Mouse (Mus musculus) heart, postnatal 10 days (tissue): ENCODE measurements at regions not wholly inside any gene's neighbourhood (a gene's known extent, or its start where the extent isn't known, plus 50 kb on each side); places are given as distances from the start of the nearest gene placed in this dataset.
A peak's percentile ranks its signal among the peaks of the same experiment; 100 is the strongest.

ENCODE experiments used
- DNase-seq, 2 experiments: peaks; one replicate each; pipeline ENCODE4 v3.0.0; 2021
- intact Hi-C: fragments of 180-260 bp; cut with DNase I; formaldehyde crosslinking; loops from one replicate; pipeline ENCODE4 v1.15.1; 2025

DNA sequence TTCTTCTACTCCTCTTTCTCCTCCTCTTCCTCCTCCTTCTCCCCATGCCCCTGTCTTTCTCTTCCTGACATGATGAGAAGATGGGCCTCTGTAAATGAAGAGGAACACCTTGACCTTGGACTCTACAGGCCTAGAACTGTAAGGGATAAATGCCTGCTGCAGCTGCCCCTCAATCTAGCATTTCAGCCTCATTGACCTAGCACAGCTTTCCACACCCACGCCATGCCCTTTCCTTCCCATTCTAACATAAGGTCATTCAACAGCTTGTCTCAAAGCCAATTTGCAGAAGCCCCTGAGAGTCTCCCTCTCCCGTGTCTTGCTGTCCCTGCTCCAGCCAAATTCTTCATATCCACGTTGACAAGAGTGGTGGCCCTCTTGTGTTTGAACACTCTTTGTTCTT is 63.8 kb upstream of the Dscam start:
- no peak for DNase-seq
- intact Hi-C loops: no loop called here

DNA sequence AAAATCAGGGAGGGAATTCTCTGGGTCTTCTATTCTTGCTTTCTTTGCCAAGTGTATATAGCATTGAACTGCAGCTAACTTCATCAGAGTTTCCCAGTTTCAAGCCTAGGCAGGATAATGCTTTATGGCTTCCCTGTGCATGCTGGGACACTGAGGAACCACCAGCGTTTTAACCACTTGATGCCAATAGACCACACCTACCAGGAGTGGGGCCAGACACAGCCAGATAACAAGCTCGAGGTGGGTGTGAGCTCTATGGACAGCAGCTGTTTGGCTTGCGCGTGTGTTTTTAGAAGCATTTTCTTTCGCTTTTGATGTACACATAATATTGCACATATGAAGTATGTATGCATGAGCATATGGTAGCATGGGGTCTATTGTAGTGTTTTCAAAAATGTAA is 69.1 kb upstream of the Dscam start:
- intact Hi-C loops: no loop called here
- DNase-seq: no peak

DNA sequence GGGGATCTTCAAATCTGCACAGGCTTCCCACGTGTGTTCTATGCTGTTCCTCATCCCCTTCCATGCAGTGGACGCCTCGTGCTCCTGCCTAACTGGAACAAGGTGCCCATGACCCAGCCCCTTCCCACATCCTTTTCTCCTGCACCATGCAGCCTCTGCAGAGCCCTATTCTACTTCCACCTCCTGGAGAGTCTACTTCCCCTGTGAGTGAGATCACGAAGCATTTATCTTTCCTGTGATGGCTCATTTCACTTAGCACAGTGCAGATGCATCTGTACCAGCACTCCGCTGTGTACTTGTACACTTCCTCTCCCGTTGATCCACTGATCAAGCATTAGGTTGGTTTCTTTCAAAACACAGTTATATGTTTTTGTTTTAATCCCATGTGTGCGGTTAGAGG is 69.5 kb upstream of the Dscam start:
- intact Hi-C loops: no loop called here
- DNase-seq: no peak

DNA sequence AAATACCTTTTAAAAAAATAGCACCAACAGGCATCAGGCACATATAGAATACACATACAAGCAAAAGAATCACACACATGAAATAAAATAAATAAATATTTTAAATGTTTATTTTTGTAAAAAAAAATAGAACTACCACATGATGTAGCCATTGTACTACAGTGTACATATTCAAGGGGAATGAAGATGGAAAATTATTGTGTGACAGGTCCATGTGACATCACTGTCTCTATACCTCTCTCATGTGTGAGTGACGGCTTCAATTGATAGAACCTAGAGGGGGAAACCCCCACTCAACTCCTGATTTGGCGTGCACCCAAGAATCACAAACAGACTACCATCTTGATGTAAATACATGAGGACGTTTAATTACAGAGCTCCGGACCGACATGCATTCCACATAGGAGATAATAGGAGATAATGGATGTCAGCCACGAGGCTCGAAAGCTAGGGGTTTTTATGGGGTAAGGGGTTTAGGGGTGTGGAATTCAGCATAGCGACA is 70.4 kb upstream of the Dscam start:
- intact Hi-C loops: no loop called here
- no peak for DNase-seq

DNA sequence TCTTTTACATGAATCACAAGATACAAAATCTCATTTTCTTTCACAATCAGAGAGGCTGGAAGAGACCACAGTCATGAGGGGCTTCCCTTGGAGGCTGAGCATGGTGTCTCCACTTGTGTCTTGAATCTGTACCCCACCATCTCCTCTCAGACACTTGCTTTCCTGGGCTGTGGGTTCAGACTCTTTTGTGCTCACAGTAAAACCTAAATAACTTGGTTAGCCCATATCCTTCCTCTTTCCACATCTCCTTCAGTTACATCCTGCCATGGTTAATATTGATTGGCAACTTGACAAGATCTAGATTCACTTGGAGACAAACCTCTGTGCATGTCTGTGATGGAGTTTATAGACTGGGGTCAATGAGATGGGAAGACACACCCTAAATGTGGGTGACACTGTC is 71.1 kb upstream of the Dscam start:
- intact Hi-C loops: no loop called here
- no peak for DNase-seq

DNA sequence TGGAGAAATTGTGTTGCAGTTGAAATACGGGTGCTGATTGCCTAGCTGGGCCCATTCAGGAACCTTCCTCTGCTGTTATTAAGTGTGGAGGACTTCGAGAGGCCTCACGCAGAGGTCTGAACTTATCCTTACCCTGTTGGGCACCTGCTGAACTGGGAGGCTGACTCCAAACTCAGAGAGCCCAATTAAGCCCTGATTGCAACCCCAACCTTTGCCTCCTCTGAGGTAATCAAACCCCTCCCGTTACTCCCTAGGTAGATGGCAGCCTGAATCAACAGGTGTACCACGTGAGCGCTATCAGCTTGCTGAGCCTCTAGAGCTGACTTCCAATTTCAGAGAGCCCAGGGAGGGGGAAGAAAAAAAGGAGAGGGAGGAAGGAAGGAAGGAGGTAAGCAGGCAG is 79.9 kb upstream of the Dscam start:
- no peak for DNase-seq
- intact Hi-C loops: no loop called here

DNA sequence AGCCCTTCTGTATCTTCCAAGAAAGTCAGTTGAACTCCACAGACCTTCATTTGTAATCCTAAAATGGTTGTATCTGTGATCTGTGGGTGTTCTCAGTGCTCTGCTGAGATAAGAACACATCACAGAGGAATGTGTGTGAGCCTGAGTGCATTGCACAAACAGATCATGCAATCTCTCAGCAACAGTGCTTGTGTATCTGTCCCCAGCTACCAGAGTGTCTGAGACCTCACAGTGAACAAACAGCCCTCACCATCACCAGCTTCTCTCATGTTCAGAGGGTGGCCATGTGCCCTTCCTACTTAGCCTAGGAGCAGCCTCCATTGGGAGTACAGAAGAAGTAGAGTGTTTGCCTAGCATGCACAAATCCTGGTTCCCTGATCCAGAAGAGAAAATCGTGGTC is 82.0 kb upstream of the Dscam start:
- DNase-seq: no peak
- intact Hi-C loops: no loop called here

DNA sequence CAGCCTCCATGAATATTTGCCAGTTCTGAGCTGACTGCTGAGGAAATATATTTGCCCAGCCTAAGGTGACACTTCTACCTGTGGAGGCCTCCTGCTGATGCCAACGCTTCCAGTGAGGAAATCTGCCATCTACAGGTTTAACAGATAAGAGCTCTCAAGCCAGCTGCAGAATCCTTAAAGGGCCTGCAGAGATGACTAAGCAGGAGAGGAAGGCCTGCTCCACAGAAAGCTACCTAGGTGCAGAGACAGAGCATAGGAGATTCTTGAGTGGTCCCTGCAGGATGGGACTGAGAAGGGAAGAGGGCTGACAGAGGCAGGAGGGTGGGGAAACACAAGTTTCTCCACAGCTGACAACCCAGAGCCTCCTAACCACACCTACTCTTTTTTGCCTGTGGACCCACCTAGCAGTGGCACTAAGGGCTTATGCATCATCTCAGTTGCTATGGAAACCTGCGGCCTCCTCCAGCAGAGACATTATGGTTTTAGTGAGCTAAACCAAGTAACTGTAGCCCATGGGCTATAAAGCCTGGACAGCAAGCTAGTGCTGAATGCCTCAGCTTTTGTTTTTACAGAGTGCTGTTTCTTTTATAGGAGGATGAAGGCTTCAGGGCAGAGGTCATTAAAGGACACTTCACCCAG is 82.6 kb upstream of the Dscam start:
- intact Hi-C loops: no loop called here
- DNase-seq: no peak

DNA sequence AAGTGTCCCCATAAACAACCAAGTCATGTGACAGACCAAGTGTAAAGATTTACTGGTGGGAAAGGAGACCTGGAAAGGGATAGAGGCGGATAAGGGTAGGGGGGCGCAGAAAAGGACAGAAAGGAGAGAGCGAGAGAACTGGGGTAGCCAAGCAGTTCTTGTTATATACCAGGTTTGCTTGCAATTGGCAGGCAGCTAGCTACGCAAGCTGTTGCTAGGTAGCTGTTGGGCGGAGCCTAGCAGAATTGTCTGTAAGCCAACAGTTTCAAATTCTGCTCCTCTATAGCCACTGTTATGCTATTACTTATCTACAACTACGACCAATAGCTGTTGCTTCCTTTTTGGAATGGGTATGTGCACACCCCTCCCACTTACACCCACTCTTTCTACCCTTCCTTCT is 88.3 kb upstream of the Dscam start:
- intact Hi-C loops: no loop called here
- no peak for DNase-seq

DNA sequence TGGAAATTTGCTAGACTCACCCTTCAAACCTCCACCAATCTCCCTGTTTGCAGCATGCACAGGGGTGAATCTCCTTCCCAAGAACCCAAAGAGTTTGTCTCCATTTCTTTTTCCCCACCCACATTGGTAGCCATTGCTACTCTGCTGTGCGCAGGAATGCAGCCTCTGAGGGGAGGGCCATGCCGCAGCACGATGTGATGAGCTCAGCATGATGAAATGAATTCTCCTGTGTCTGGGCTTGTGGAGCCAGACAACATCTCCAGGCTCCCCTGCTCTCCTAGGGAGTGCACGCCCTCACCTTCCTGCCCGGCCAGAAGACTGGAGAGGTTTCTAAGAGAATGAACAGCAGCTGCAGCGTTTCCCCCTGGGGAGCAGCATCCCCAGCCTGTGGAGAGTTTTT is 92.9 kb upstream of the Dscam start:
- DNase-seq: no peak
- intact Hi-C loops: no loop called here

DNA sequence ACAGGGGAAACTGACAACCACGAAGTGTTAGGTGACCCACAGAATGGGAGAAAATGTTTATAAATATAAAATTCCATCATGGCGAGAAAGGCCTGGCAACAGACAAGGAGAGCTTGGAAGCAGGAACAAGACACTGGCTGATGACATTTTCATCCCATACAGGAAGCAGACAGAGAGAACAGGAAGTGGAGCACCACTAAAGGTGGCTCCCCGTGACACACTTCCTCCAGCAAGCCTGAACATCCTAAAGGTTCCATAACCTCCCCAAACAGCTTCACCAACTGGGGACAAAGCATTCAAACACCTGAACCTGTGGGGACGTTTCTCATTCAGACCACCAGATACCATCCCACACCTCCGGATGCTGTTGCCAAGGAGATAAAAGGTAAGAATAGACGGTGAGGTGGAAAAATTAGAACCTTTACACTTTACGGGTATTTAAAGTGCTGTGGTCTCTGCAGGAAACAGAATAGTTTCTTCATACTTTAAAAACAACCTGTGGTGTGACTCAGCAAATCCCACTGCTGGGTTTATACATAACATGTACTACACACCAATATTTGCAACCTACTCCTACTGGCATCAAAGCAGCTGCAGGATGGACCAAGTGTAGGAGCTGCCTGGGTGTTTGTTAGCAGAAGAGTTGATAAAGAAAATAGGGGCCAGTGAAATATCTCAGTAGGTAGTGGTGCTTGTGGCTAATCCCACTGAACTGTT is 86.0 kb upstream of the Bace2 start:
- intact Hi-C loops: loop anchor here (2.0 to 5.0 kb wide), 2 partner anchors 374 to 583 kb away; no protein-coding TSS in a partner anchor
- DNase-seq: no peak

DNA sequence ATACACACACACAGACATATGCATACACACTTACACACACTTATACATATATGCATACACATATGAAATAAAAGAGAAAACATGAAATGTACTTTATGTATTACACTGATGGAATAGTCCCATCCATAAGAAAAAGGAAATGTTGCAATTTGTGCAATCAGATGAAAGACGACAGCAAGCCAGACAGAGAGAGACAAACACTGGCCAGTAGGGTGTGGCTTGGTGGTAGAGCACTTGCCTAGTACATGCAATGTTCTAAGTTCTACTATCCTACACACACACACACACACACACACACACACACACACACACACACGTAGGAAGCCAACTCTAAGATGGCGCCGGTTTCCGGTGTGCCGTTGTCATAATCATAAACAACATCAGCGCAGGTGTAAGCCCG is 85.3 kb upstream of the Bace2 start:
- intact Hi-C loops: loop anchor here (2.0 to 5.0 kb wide), 2 partner anchors 374 to 584 kb away; no protein-coding TSS in a partner anchor

DNA sequence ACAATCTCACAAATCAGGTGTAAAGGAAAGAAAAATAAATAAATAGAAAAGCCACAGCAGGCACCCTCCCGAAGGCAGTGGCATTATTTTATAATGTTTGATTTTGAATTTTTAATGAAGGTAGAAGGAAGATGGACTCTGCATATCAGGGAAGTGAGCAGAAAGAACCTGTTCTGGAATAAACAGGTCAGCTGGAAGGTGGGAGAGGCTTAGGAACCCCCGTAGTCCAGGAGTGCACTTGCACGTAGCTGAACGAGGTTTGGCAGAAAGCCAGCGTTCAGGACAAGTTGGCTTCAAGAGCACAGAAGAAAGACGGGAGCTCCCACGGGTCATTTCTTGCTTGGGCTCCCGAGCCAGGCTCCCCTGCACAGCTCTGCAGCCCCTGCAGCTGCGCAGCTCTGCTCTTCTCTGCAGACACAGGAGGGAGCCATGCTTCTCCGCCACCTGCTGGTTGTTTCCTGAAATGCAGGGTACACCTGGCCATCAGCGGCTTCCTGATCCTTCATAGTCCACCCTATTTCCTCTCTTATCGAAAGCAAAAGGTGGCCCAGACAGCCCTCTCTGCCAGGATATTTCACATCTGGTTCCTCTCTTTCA is 84.4 kb upstream of the Bace2 start:
- DNase-seq: peak; percentile 69 to 81
- intact Hi-C loops: loop anchor here (1.0 to 5.0 kb wide), 2 partner anchors 420 to 585 kb away; no protein-coding TSS in a partner anchor

More for the DNA sequence above, 85.3 kb upstream of the Bace2 start:
- DNase-seq: no peak

DNA sequence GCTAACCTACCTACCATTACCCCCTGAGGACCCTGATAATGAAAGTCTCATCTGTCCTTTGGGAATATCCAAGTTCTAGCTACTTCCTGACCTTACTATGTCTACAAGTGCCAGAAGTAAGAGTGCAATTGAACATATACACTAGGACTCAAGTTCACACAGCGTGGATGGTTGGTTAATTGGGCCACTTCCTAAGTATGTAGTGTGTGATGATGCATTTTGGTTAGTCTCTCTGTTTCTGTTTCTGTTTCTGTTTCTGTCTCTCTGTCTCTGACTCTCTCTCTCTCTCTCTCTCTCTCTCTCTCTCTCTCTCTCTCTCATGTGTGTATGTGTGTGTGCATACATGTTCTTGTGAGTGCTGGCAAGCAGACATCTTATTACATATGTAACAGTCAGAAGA is 77.6 kb upstream of the Bace2 start:
- intact Hi-C loops: no loop called here
- no peak for DNase-seq

DNA sequence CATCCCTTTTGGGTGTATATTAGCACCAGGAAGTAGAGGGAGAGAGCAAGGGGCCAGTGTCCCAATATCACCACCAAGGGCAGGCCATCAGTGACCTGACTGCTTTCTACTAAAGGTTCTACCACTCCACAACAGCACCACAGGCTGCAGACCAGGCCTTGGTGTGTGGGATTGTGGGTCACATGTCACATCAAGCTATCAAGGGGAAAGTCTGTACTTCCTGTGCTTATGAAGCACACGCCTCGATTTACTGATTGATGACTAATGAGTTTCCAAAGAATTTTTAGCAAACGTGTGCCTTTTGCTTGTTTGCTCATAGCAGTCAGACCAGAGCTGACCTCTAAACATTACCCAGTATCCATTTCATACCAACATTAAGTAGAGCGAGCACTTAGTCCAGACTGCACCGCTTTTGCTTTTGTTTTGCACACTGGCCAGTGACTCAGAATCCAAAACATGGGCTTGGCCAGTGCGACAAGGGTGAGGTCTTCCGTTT is 74.9 kb upstream of the Bace2 start:
- DNase-seq: no peak
- intact Hi-C loops: no loop called here

DNA sequence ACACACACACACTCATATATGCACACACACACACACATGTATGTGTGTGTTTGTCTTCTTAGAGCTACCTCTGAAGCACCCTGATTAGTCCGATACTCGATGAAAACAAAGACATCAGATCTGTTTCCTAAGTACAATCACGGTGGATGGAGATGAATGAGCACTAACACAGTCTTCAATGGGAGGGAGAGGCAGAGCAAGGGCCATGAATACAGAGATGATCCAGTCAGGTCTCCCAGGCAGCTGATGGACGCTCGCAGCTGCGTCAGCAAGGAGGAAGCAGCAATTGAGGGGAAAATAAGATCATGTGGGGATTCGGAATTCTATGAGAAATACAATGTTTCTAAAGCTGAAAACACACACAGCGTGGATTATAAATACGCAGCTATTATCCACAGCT is 73.6 kb upstream of the Bace2 start:
- intact Hi-C loops: no loop called here

DNA sequence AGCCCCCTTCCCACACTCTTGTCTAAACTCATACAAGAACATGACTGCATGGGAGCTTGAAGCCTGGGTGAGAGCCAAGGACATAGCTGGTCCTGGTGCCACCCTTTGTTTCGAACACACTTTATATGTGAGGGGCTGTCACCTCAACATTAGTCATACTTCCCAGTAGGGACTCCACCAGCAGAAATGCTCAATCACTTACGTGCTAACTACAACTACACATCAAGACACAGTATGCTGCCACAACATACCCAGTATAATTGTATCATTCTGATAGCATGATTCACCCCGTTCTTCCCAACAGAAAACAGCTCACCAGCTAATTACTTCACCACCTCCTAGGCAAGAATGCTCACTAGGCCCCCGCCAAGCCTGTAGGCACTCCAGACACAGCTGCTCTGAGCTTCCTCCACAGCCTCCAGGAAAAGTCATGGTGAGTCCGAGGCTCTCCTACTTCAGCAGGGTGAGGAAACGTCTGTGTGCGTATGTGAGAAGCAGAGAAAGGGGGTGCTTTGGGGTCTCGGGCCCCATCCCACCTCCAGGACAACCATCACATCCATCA is 70.6 kb upstream of the Bace2 start:
- intact Hi-C loops: no loop called here
- no peak for DNase-seq

More for the DNA sequence above, 73.6 kb upstream of the Bace2 start:
- DNase-seq: no peak

DNA sequence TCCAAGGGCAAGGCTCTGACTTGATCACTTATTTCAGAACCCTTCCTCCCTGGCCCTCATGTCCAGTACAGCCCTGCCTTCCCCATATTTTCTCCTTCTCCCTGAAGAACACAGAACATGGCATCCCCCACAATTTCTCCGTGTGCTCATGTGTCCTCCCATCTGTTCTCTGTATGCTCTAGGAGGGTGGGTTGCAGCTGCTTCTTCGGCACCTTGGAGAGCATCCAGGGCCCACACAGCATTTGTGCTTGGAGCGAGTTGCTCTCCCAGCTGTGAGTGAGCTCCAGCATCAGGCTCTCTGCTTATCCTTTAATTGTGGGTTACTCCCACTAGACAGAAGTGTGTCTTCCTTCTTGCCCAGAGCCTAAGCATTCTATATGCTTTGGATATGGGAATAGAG is 69.8 kb upstream of the Bace2 start:
- DNase-seq: peak; percentile 46 to 56
- intact Hi-C loops: no loop called here

DNA sequence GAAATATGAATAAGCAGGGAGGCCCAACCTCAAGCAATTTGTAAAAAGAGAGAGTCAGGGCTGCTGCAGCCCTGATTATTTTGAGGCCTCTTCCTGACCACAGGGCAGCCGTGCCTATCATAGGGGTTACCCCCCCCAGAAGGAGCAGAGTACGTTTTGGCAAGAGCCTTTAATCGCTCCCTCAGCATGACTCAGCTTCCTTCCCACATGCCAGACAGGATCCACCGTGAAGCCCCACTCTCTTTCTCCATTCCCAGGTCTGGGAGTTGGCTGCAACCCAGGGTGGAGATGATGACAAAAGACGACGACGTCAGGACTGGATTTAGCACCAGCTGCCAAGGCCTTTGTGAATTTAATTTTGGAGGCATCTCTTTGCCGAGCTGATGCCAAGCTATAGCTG is 67.9 kb upstream of the Bace2 start:
- DNase-seq: peak; percentile 47 to 55
- intact Hi-C loops: no loop called here

DNA sequence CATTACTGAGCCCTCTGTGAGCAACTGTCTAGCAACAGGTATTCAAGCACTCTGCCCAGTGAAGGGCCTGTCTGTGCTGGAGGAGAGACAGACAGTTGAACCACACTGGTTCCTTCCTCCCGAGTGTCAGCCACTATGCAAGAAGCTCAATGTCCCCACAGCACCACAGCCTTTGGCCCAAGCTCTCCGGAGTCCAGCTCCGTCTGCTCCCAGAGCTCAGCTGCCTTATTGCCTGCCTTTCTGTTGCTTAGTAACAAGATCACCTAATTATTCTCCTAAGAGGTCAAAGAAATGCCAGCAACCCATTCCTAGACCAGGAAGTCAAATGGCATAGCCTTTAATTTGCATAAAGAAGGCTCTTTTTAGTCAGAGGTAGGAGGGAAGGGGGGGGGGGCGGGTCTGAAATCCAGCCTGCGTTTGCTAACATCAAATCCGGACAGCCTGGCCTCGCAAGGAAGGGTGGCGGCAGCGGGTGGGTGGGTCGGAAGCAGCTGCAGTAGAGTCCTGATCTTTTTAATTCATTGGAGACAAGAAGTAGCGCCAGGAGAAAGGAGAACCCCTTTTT is 64.0 kb upstream of the Bace2 start:
- DNase-seq: no peak
- intact Hi-C loops: loop anchor here (2.0 to 5.0 kb wide), 2 partner anchors 396 to 610 kb away; no protein-coding TSS in a partner anchor

DNA sequence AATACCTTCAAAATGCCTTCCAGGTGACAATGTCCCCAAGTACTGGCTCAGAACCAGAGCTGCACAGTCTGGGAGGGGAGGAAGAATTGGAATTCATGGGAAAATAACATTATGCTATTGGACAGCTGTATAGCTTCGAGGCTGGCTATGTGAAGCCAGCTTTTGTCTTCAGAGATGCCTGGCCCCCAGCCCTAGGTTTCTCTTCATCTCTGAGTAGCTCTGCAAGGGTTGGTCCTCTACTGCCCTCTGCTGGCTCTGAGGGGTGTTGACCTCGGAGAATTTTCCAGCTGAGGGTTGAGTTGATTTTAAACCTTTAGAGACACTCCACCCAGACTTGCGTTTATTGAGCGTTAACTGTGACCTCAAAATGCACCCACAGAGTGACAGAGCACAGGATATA is 63.3 kb upstream of the Bace2 start:
- intact Hi-C loops: loop anchor here (2.0 to 5.0 kb wide), 2 partner anchors 396 to 611 kb away; no protein-coding TSS in a partner anchor
- peak; percentile 78 to 85 for DNase-seq
